Mouse (Mus musculus) lung, postnatal 14 days (tissue): ENCODE results near the gene Rab3ip.

Experiments
- DNase-seq: peaks from one replicate; pipeline ENCODE4 v3.0.0; 2021

Gene Rab3ip

GRCm38 (mm10) chr10:116919368-116920317, 30.9 kb downstream of the Rab3ip start:
- no peak for DNase-seq

- no peak for DNase-seq
These were observed 34.0 kb downstream of the Rab3ip start for GRCm38 (mm10) chr10:116916581-116916980.

- no peak for DNase-seq
These were observed 35.3 kb downstream of the Rab3ip start for GRCm38 (mm10) chr10:116915286-116915685.

GRCm38 (mm10) chr10:116914586-116914985, 36.0 kb downstream of the Rab3ip start:
- no peak for DNase-seq

- no peak for DNase-seq
These were observed 36.8 kb downstream of the Rab3ip start for GRCm38 (mm10) chr10:116913647-116914273.

- DNase-seq: no peak
These were observed 37.7 kb downstream of the Rab3ip start for GRCm38 (mm10) chr10:116912850-116913249.

GRCm38 (mm10) chr10:116908901-116909642, 41.5 kb downstream of the Rab3ip start:
- no peak for DNase-seq

- no peak for DNase-seq
These were observed 43.8 kb downstream of the Rab3ip start for GRCm38 (mm10) chr10:116906794-116907193.

GRCm38 (mm10) chr10:116904503-116904908, 46.1 kb downstream of the Rab3ip start:
- no peak for DNase-seq

- no peak for DNase-seq
These were observed 54.0 kb downstream of the Rab3ip start, which contains the start of gene Myrfl for GRCm38 (mm10) chr10:116896336-116897177. Myrfl (minus strand) TSS chr10:116896919.

GRCm38 (mm10) chr10:116895108-116895833, 55.3 kb downstream of the Rab3ip start:
- no peak for DNase-seq

GRCm38 (mm10) chr10:116894540-116894939, 56.0 kb downstream of the Rab3ip start:
- no peak for DNase-seq

- peak; percentile 45 for DNase-seq
These were observed 56.8 kb downstream of the Rab3ip start for GRCm38 (mm10) chr10:116893753-116894152.

GRCm38 (mm10) chr10:116890587-116890986, 60.0 kb downstream of the Rab3ip start:
- no peak for DNase-seq

- no peak for DNase-seq
These were observed 66.0 kb downstream of the Rab3ip start for GRCm38 (mm10) chr10:116884552-116884951.

GRCm38 (mm10) chr10:116883531-116883930, 67.0 kb downstream of the Rab3ip start:
- no peak for DNase-seq

- no peak for DNase-seq
These were observed 73.1 kb downstream of the Rab3ip start for GRCm38 (mm10) chr10:116877436-116877835.

GRCm38 (mm10) chr10:116874490-116874889, 76.1 kb downstream of the Rab3ip start:
- no peak for DNase-seq

- no peak for DNase-seq
These were observed 78.6 kb downstream of the Rab3ip start for GRCm38 (mm10) chr10:116872016-116872410.

GRCm38 (mm10) chr10:116871329-116872015, 79.1 kb downstream of the Rab3ip start:
- DNase-seq: no peak

GRCm38 (mm10) chr10:116870819-116871218, 79.8 kb downstream of the Rab3ip start:
- DNase-seq: no peak
